Mouse (Mus musculus) neural tube, embryonic 10.5 days (tissue): Measurements from ENCODE around the gene Gm13078.

Source experiments
- DNase-seq: peaks from one replicate; pipeline ENCODE4 v3.0.0-alpha.2; 2017; ENCODE audit warnings: low spot score; ENCODE audit errors: extremely low spot score

The Gm13078 gene

GRCm38 (mm10) chr4:143719155-143719554 is at the start of gene Gm13078:
TSS of gene Gm13078 (plus strand) at chr4:143719455.
- no peak for DNase-seq

GRCm38 (mm10) chr4:143702611-143703010 is 16.6 kb upstream of the Gm13078 start, which contains the start of gene Gm13089:
TSS of gene Gm13089 (minus strand) at chr4:143702711.
- no peak for DNase-seq
